In genomic region chr4:141867498-141867897, GRCm38 (mm10) we compare ENCODE assay signal across 9 mouse cellular contexts. TPM values are rescaled to one million over a fixed set of nuclear protein-coding genes. Genes with fewer than 3 reads are reported as not detected.
DNase-seq lines count a peak whose midpoint lies in the region; ATAC-seq lines count a peak whose summit lies in the region.
"Had no signal": no experiment of that assay in that cellular context is flagged by ENCODE, and none has a peak within 500 bp of the region (broad histone marks: within the 10 kb centered on the region; RNA-seq: fewer than 3 reads in every experiment).

No protein-coding gene starts in this region.

- H3K36me3 ChIP-seq in neural tube, embryonic 11.5 days (ENCODE audit: control insufficient read depth, insufficient read depth, low read length): no peaks in the 10 kb centered on the region
- H3K36me3 ChIP-seq in neural tube, embryonic 12.5 days: no peaks in the 10 kb centered on the region

- H3K9ac ChIP-seq in neural tube, embryonic 11.5 days (ENCODE audit: low read length): no peak overlapping the region
- H3K9ac ChIP-seq in neural tube, embryonic 12.5 days: no peak overlapping the region

- peak; percentile 45 for ATAC-seq in neural tube, embryonic 11.5 days (ENCODE audit: insufficient read depth, low FRiP score, low TSS enrichment)
- ATAC-seq in neural tube, embryonic 12.5 days (ENCODE audit: low FRiP score, low read depth): peak; percentile 69

- no peaks in the 10 kb centered on the region for H3K27me3 ChIP-seq in neural tube, embryonic 11.5 days (ENCODE audit: control insufficient read depth, insufficient read depth, low read length)
- no peaks in the 10 kb centered on the region for H3K27me3 ChIP-seq in neural tube, embryonic 12.5 days (replicated peaks)

- H3K4me2 ChIP-seq in neural tube, embryonic 11.5 days (ENCODE audit: low read depth): no peak overlapping the region
- peak overlapping the region; percentile 18 for H3K4me2 ChIP-seq in neural tube, embryonic 12.5 days (replicated peaks)

- DNase-seq in adrenal gland, adult (ENCODE audit: inconsistent age in 2 of 2, low spot score in 1 of 2): peak; percentile 67 to 73
- DNase-seq in adrenal gland, postnatal 4 days (ENCODE audit: low spot score in 2 of 2): no peak
- no peak for DNase-seq in neural tube, embryonic 11.5 days (ENCODE audit: low spot score)
- DNase-seq in neural tube, embryonic 10.5 days (ENCODE audit: extremely low spot score, low spot score): no peak
- peak; percentile 60 for DNase-seq in heart, adult 8-10 months (ENCODE audit: low spot score)
- peak; percentile 65 for DNase-seq in kidney, postnatal 14 days
- DNase-seq in spleen, adult 18-20 months: no peak

- peaks cover 6% of the 10 kb centered on the region; the same call in 1 of the 2 replicates for H3K4me1 ChIP-seq in neural tube, embryonic 11.5 days (ENCODE audit: control insufficient read depth, insufficient read depth, low read length)
- peaks cover 34% of the 10 kb centered on the region for H3K4me1 ChIP-seq in neural tube, embryonic 12.5 days

- WGBS in neural tube, embryonic 11.5 days: 49% methylated on average over 4 of the region's 4 CpGs
- WGBS in neural tube, embryonic 12.5 days: 36% methylated on average over 4 of the region's 4 CpGs

- H3K4me3 ChIP-seq in neural tube, embryonic 11.5 days (ENCODE audit: low read depth, low read length): no peak overlapping the region
- H3K4me3 ChIP-seq in neural tube, embryonic 12.5 days: no peak overlapping the region

- H3K27ac ChIP-seq in neural tube, embryonic 11.5 days (ENCODE audit: low read depth, low read length): 0 out of 2 replicates have a peak overlapping the region, but pooled peaks have one; percentile 34
- H3K27ac ChIP-seq in neural tube, embryonic 12.5 days: peak overlapping the region; percentile 37; the same call in 1 of the 2 replicates

- no peaks in the 10 kb centered on the region for H3K9me3 ChIP-seq in neural tube, embryonic 11.5 days (ENCODE audit: control insufficient read depth, low read length)
- H3K9me3 ChIP-seq in neural tube, embryonic 12.5 days: no peaks in the 10 kb centered on the region

RNA-seq across cellular contexts. Expression of gene Efhd2, which starts 7.2 kb away (rescaled TPM):
- total RNA-seq in adrenal gland, postnatal 4 days (2021): 10 to 100 TPM; 36.3 to 37.1 TPM
- 24.4 and 28.5 TPM in 2 replicates for polyA plus RNA-seq in neural tube, embryonic 11.5 days (2014; fragmentation: Nextera tagmentation; extraction: Ambion mirVana)
- 10 to 100 TPM; 18.1 to 21.4 (median 19.6) TPM for total RNA-seq in heart, adult 8-10 months (2022)
- 75.9 and 79.1 TPM in 2 replicates for polyA plus RNA-seq in neural tube, embryonic 12.5 days (2016; fragmentation: Nextera tagmentation; extraction: Ambion mirVana)

RNA-seq across cellular contexts. Expression of gene Ctrc, which starts 21.3 kb away (rescaled TPM):
- total RNA-seq in adrenal gland, postnatal 4 days (2021): 10 to 100 TPM in 1 of 2 experiments, not detected in 1; 54.8 TPM
- polyA plus RNA-seq in neural tube, embryonic 11.5 days (2014; fragmentation: Nextera tagmentation; extraction: Ambion mirVana): not detected in 2 replicates
- total RNA-seq in heart, adult 8-10 months (2022): not detected
- not detected in 2 replicates for polyA plus RNA-seq in neural tube, embryonic 12.5 days (2016; fragmentation: Nextera tagmentation; extraction: Ambion mirVana)
- total RNA-seq: left cerebral cortex, postnatal 25 days had no signal

RNA-seq across cellular contexts. Expression of gene Cela2a, which starts 41.5 kb away (rescaled TPM):
- 1,000 to 10,000 TPM in 1 of 2 experiments, under 1 TPM in 1; 0.56 to 1,571 TPM for total RNA-seq in adrenal gland, postnatal 4 days (2021)
- polyA plus RNA-seq in neural tube, embryonic 11.5 days (2014; fragmentation: Nextera tagmentation; extraction: Ambion mirVana): not detected in 2 replicates
- 1 to 10 TPM in 1 of 4 experiments, not detected in 3; 1.0 TPM for total RNA-seq in heart, adult 8-10 months (2022)
- not detected in 2 replicates for polyA plus RNA-seq in neural tube, embryonic 12.5 days (2016; fragmentation: Nextera tagmentation; extraction: Ambion mirVana)
- total RNA-seq: left cerebral cortex, postnatal 25 days had no signal

Comparison
In these comparisons a context has a peak if more than half of its experiments do, and no peak if none do; other contexts are left out.
1. DNase-seq: peak in adrenal gland, adult (2 of 2), heart, adult 8-10 months (single experiment) and kidney, postnatal 14 days (single experiment); none in adrenal gland, postnatal 4 days (0 of 2), neural tube, embryonic 11.5 days (single experiment), neural tube, embryonic 10.5 days (single experiment) and spleen, adult 18-20 months (0 of 2).